Mouse (Mus musculus): ENCODE measurements at regions not wholly inside any gene's neighbourhood (a gene's known extent, or its start where the extent isn't known, plus 50 kb on each side); places are given as distances from the start of the nearest gene placed in this dataset.

- no peak for DNase-seq (ENCODE audit: inconsistent ontology term)
Measured at GRCm38 (mm10) chr17:88116321-88116720, 51.2 kb upstream of the Fbxo11 start.

GRCm38 (mm10) chr17:88118714-88119113 is 53.6 kb upstream of the Fbxo11 start:
- DNase-seq (ENCODE audit: inconsistent ontology term) = no peak

GRCm38 (mm10) chr17:88123711-88124110 is 58.6 kb upstream of the Fbxo11 start:
- no peak for DNase-seq (ENCODE audit: inconsistent ontology term)

- no peak for DNase-seq (ENCODE audit: inconsistent ontology term)
Measured at GRCm38 (mm10) chr17:88127126-88127525, 62.0 kb upstream of the Fbxo11 start.

GRCm38 (mm10) chr17:88131297-88131696 is 66.2 kb upstream of the Fbxo11 start:
- DNase-seq (ENCODE audit: inconsistent ontology term) = no peak

GRCm38 (mm10) chr17:88131980-88132379 is 66.9 kb upstream of the Fbxo11 start:
- DNase-seq (ENCODE audit: inconsistent ontology term) = peak; percentile 40

- peak; percentile 87 for DNase-seq (ENCODE audit: inconsistent ontology term)
Measured at GRCm38 (mm10) chr17:88132601-88133346, 67.7 kb upstream of the Fbxo11 start.

- no peak for DNase-seq (ENCODE audit: inconsistent ontology term)
Measured at GRCm38 (mm10) chr17:88134546-88134945, 69.5 kb upstream of the Fbxo11 start.

- DNase-seq (ENCODE audit: inconsistent ontology term) = no peak
Measured at GRCm38 (mm10) chr17:88141538-88141937, 76.4 kb upstream of the Fbxo11 start.

GRCm38 (mm10) chr17:88142003-88142402 is 76.9 kb upstream of the Fbxo11 start:
- no peak for DNase-seq (ENCODE audit: inconsistent ontology term)

- DNase-seq (ENCODE audit: inconsistent ontology term) = no peak
Measured at GRCm38 (mm10) chr17:88142809-88143208, 77.7 kb upstream of the Fbxo11 start.

- DNase-seq (ENCODE audit: inconsistent ontology term) = no peak
Measured at GRCm38 (mm10) chr17:88143378-88143943, 78.4 kb upstream of the Fbxo11 start.

GRCm38 (mm10) chr17:88158550-88158949 is 93.5 kb upstream of the Fbxo11 start:
- no peak for DNase-seq (ENCODE audit: inconsistent ontology term)

- DNase-seq (ENCODE audit: inconsistent ontology term) = peak; percentile 13
Measured at GRCm38 (mm10) chr17:88159212-88159668, 94.1 kb upstream of the Fbxo11 start.

GRCm38 (mm10) chr17:88159851-88160676 is 95.0 kb upstream of the Fbxo11 start:
- no peak for DNase-seq (ENCODE audit: inconsistent ontology term)

GRCm38 (mm10) chr17:88160677-88161001 is 95.5 kb upstream of the Fbxo11 start:
- no peak for DNase-seq (ENCODE audit: inconsistent ontology term)

- no peak for DNase-seq (ENCODE audit: inconsistent ontology term)
Measured at GRCm38 (mm10) chr17:88161766-88162165, 96.7 kb upstream of the Fbxo11 start.

GRCm38 (mm10) chr17:88164805-88165204 is 99.7 kb upstream of the Fbxo11 start:
- no peak for DNase-seq (ENCODE audit: inconsistent ontology term)

GRCm38 (mm10) chr17:88165811-88166210 is 100.7 kb upstream of the Fbxo11 start:
- DNase-seq (ENCODE audit: inconsistent ontology term) = no peak

- DNase-seq (ENCODE audit: inconsistent ontology term) = no peak
Measured at GRCm38 (mm10) chr17:88168262-88169096, 103.4 kb upstream of the Fbxo11 start.

GRCm38 (mm10) chr17:88171606-88172005 is 106.5 kb upstream of the Fbxo11 start:
- DNase-seq (ENCODE audit: inconsistent ontology term) = no peak
